Mouse (Mus musculus) sigmoid colon, adult 10 weeks (tissue): ENCODE results near the gene Klf4. TPM values are rescaled to one million over a fixed set of nuclear protein-coding genes. Genes with fewer than 3 reads are reported as not detected.

Experiments used
- polyA plus RNA-seq: library from polyadenylated mRNA; stranded (reverse); fragments of 350-450 nt; fragmentation: Illumina TruSeq; extraction: RNeasy Lipid Tissue Mini Kit (QIAGEN cat#74804); gene quantifications from one replicate; pipeline ENCODE4 v1.2.3, GENCODE M21; 2014; ENCODE audit warnings: low read depth, low replicate concordance

The Klf4 gene
- polyA plus RNA-seq, result 661 TPM

DNA sequence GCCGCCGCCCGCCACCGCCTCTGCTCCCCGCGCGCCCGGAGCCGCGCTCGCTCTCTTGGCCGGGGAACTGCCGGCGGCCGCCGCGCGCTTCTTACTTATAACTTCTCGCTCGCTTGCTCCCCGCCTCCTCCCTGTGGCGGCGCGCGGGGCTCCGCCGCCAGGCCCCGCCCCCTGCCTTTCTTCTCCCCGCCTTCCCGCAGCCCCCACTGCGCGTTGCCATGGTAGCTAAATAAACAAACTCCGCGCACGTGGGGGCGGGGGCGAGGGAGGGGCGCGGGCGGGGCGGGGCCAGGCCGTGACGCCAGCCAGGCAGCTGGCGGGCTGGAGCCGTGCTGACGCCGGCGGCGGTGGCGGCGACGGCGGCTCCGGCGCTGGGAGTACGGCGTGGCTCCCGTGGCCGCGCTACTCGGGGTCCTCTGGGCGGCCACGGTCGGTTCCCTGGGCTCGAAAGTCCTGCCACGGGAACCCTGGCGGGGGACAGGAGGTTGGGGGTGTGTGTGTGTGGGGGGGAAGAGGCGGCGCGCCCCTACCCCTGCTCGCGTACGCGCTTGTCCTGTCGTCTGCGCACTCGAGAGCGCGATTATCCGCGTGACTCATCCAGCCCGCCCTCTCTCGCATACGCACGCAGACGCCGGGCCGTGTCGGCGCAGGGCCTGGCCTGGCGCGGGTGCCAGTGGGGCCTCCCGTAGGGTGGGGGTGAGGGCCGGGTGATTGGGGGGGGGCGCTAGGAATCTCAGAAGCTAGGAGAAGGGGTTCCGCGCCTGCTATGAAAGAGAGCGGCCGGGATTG is at the start of gene Klf4:
Gene Klf4, minus strand, starts transcription at position 60 of the 789 bp plus-strand sequence.

Other genes starting within 250 kb of the Klf4 start
- 160 TPM for gene Rad23b, start 182.4 kb downstream of the Klf4 start, polyA plus RNA-seq